Comparison of ENCODE assay signal across 8 mouse cellular contexts in the genomic region with DNA sequence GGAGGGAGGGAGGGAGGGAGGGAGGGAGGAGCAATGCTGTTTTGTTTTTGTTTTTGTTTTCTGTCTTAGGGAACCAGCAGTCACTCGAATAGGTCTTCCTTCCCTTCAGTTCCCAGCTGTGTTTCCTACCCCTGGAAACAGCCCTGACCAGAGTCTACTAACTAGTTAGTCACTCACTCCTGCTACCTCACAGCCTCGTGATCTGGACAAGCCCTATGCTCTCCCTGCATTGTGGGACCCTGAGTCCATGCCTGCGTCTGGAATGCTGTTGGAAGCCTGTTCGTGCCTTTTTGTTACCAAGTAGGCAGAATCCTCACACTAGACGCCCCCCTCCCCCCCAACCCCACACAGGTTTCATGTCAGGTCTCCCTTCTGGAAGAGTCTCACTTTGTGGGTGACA. TPM values are rescaled to one million over a fixed set of nuclear protein-coding genes. Genes with fewer than 3 reads are reported as not detected.
DNase-seq lines count a peak whose midpoint lies in the region; ATAC-seq and TF ChIP-seq lines count a peak whose summit lies in the region.

No protein-coding gene starts in this region.

- 0 out of 2 replicates have a peak, but pooled peaks cover 7% of the 10 kb centered on the region for H3K36me3 ChIP-seq in forebrain, embryonic 12.5 days (replicated peaks)
- H3K36me3 ChIP-seq in forebrain, postnatal 0 days (ENCODE audit: insufficient read depth) = no peaks in the 10 kb centered on the region
- H3K36me3 ChIP-seq in hindbrain, embryonic 12.5 days = no peaks in the 10 kb centered on the region
- H3K36me3 ChIP-seq in hindbrain, embryonic 14.5 days (replicated peaks; ENCODE audit: control insufficient read depth, insufficient read depth) = no peaks in the 10 kb centered on the region
- H3K36me3 ChIP-seq in neural tube, embryonic 12.5 days = no peaks in the 10 kb centered on the region

- WGBS in forebrain, embryonic 12.5 days = 59% methylated on average over 5 of the region's 5 CpGs
- WGBS in forebrain, postnatal 0 days = 40% methylated on average over 5 of the region's 5 CpGs
- WGBS in hindbrain, embryonic 12.5 days = 57% methylated on average over 5 of the region's 5 CpGs
- 52% methylated on average over 5 of the region's 5 CpGs for WGBS in hindbrain, embryonic 14.5 days
- 57% methylated on average over 5 of the region's 5 CpGs for WGBS in neural tube, embryonic 12.5 days

- H3K4me2 ChIP-seq in forebrain, embryonic 12.5 days = no peak overlapping the region
- H3K4me2 ChIP-seq in forebrain, postnatal 0 days (ENCODE audit: low read depth) = no peak overlapping the region
- H3K4me2 ChIP-seq in hindbrain, embryonic 12.5 days (replicated peaks) = no peak overlapping the region
- no peak overlapping the region for H3K4me2 ChIP-seq in hindbrain, embryonic 14.5 days (replicated peaks)
- H3K4me2 ChIP-seq in neural tube, embryonic 12.5 days (replicated peaks) = no peak overlapping the region

- H3K4me3 ChIP-seq in forebrain, embryonic 12.5 days (replicated peaks) = no peak overlapping the region
- no peak overlapping the region for H3K4me3 ChIP-seq in forebrain, postnatal 0 days (ENCODE audit: low read depth, low read length)
- H3K4me3 ChIP-seq in hindbrain, embryonic 12.5 days = no peak overlapping the region
- no peak overlapping the region for H3K4me3 ChIP-seq in hindbrain, embryonic 14.5 days (replicated peaks; ENCODE audit: low read length)
- no peak overlapping the region for H3K4me3 ChIP-seq in neural tube, embryonic 12.5 days

- no peak for ATAC-seq in forebrain, embryonic 12.5 days (ENCODE audit: low FRiP score)
- ATAC-seq in forebrain, postnatal 0 days = no peak
- ATAC-seq in hindbrain, embryonic 12.5 days (ENCODE audit: low FRiP score) = no peak
- no peak for ATAC-seq in hindbrain, embryonic 14.5 days (ENCODE audit: low FRiP score)
- ATAC-seq in neural tube, embryonic 12.5 days (ENCODE audit: low FRiP score, low read depth) = no peak

- no peak for DNase-seq in forebrain, postnatal 0 days
- DNase-seq in hindbrain, embryonic 14.5 days (ENCODE audit: low spot score) = no peak
- no peak for DNase-seq in neural tube, embryonic 10.5 days (ENCODE audit: extremely low spot score, low spot score)
- peak; percentile 63 for DNase-seq in yolk sac, embryonic 10.5 days (ENCODE audit: low spot score)
- DNase-seq in MN1 (ENCODE audit: low spot score) = no peak

- TF ChIP-seq CTCF in forebrain, postnatal 0 days (IDR thresholded peaks at IDR 0.05; ENCODE audit: low read depth) = no peak

- H3K9ac ChIP-seq in forebrain, embryonic 12.5 days = peak overlapping the region; percentile 17; the same call in 1 of the 2 replicates
- H3K9ac ChIP-seq in forebrain, postnatal 0 days = no peak overlapping the region
- no peak overlapping the region for H3K9ac ChIP-seq in hindbrain, embryonic 12.5 days
- no peak overlapping the region for H3K9ac ChIP-seq in hindbrain, embryonic 14.5 days
- H3K9ac ChIP-seq in neural tube, embryonic 12.5 days = no peak overlapping the region

- H3K27me3 ChIP-seq in forebrain, embryonic 12.5 days = no peaks in the 10 kb centered on the region
- no peaks in the 10 kb centered on the region for H3K27me3 ChIP-seq in forebrain, postnatal 0 days (ENCODE audit: insufficient read depth, low read length)
- H3K27me3 ChIP-seq in hindbrain, embryonic 12.5 days = no peaks in the 10 kb centered on the region
- H3K27me3 ChIP-seq in hindbrain, embryonic 14.5 days (ENCODE audit: control insufficient read depth, insufficient read depth, low read length) = no peaks in the 10 kb centered on the region
- H3K27me3 ChIP-seq in neural tube, embryonic 12.5 days (replicated peaks) = no peaks in the 10 kb centered on the region

- H3K9me3 ChIP-seq in forebrain, embryonic 12.5 days = no peaks in the 10 kb centered on the region
- H3K9me3 ChIP-seq in forebrain, postnatal 0 days (ENCODE audit: low read length) = no peaks in the 10 kb centered on the region
- no peaks in the 10 kb centered on the region for H3K9me3 ChIP-seq in hindbrain, embryonic 12.5 days (replicated peaks)
- no peaks in the 10 kb centered on the region for H3K9me3 ChIP-seq in hindbrain, embryonic 14.5 days (ENCODE audit: control insufficient read depth, low read length)
- no peaks in the 10 kb centered on the region for H3K9me3 ChIP-seq in neural tube, embryonic 12.5 days

- peaks cover 100% of the 10 kb centered on the region for H3K4me1 ChIP-seq in forebrain, embryonic 12.5 days
- peaks cover 25% of the 10 kb centered on the region for H3K4me1 ChIP-seq in forebrain, postnatal 0 days (ENCODE audit: insufficient read depth)
- H3K4me1 ChIP-seq in hindbrain, embryonic 12.5 days = peaks cover 100% of the 10 kb centered on the region
- H3K4me1 ChIP-seq in hindbrain, embryonic 14.5 days (replicated peaks; ENCODE audit: control insufficient read depth, insufficient read depth, low read length) = peaks cover 98% of the 10 kb centered on the region
- H3K4me1 ChIP-seq in neural tube, embryonic 12.5 days = peaks cover 98% of the 10 kb centered on the region

- H3K27ac ChIP-seq in forebrain, embryonic 12.5 days = no peak overlapping the region; the same call in 1 of the 2 replicates
- no peak overlapping the region for H3K27ac ChIP-seq in forebrain, postnatal 0 days (ENCODE audit: low read depth, low read length)
- H3K27ac ChIP-seq in hindbrain, embryonic 12.5 days = peak overlapping the region; percentile 36
- no peak overlapping the region for H3K27ac ChIP-seq in hindbrain, embryonic 14.5 days
- 0 out of 2 replicates have a peak overlapping the region, but pooled peaks have one; percentile 3 for H3K27ac ChIP-seq in neural tube, embryonic 12.5 days

RNA-seq across cellular contexts. Expression of a gene that starts 15.0 kb away (rescaled TPM):
- polyA plus RNA-seq in forebrain, embryonic 12.5 days (2016; fragmentation: Nextera tagmentation; extraction: Ambion mirVana) = 64.1 and 68.3 TPM in 2 replicates
- 48.5 and 75.6 TPM in 2 replicates for total RNA-seq in forebrain, postnatal 0 days (2014; rRNA removed)
- polyA plus RNA-seq in forebrain, postnatal 0 days (2015; fragmentation: Nextera tagmentation; extraction: Ambion mirVana) = 27.7 and 38.0 TPM in 2 replicates
- 66.5 and 69.4 TPM in 2 replicates for polyA plus RNA-seq in hindbrain, embryonic 12.5 days (2016; fragmentation: Nextera tagmentation; extraction: Ambion mirVana)
- 70.0 and 70.6 TPM in 2 replicates for polyA plus RNA-seq in hindbrain, embryonic 14.5 days (2014; fragmentation: Nextera tagmentation; extraction: Ambion mirVana)
- 62.2 and 63.4 TPM in 2 replicates for polyA plus RNA-seq in neural tube, embryonic 12.5 days (2016; fragmentation: Nextera tagmentation; extraction: Ambion mirVana)

Comparison
In these comparisons a context has a peak if more than half of its experiments do, and no peak if none do; other contexts are left out.
1. H3K27ac ChIP-seq: peak in hindbrain, embryonic 12.5 days (single experiment) and neural tube, embryonic 12.5 days (single experiment); none in forebrain, embryonic 12.5 days (single experiment), forebrain, postnatal 0 days (single experiment) and hindbrain, embryonic 14.5 days (single experiment).